Comparison of ENCODE assay signal across 12 mouse cellular contexts in genomic region chr12:79813566-79814305, GRCm38 (mm10).
DNase-seq lines count a peak whose midpoint lies in the region; ATAC-seq lines count a peak whose summit lies in the region.
"Had no signal": no experiment of that assay in that cellular context is flagged by ENCODE, and none has a peak within 500 bp of the region (broad histone marks: within the 10 kb centered on the region; RNA-seq: fewer than 3 reads in every experiment).

No protein-coding gene starts in this region.

- peak overlapping the region; percentile 73 for H3K27ac ChIP-seq in neural tube, embryonic 11.5 days (ENCODE audit: low read depth, low read length)
- peak overlapping the region; percentile 84 for H3K27ac ChIP-seq in forebrain, embryonic 10.5 days
- no peak overlapping the region for H3K27ac ChIP-seq in hindbrain, embryonic 14.5 days
- H3K27ac ChIP-seq: gastrocnemius, adult 2 months had no signal

- H3K9ac ChIP-seq in neural tube, embryonic 11.5 days (ENCODE audit: low read length): peak overlapping the region; percentile 32; the same call in 1 of the 2 replicates
- H3K9ac ChIP-seq in hindbrain, embryonic 14.5 days: peak overlapping the region; percentile 31; the same call in 1 of the 2 replicates

- DNase-seq in neural tube, embryonic 11.5 days (ENCODE audit: low spot score): peak; percentile 33
- DNase-seq in neural tube, embryonic 10.5 days (ENCODE audit: extremely low spot score, low spot score): no peak
- peak; percentile 40 for DNase-seq in forebrain, embryonic 10.5 days (ENCODE audit: extremely low spot score, low spot score)
- no peak for DNase-seq in hindbrain, embryonic 14.5 days (ENCODE audit: low spot score)
- DNase-seq in retina, postnatal 1 day: peak; percentile 49
- no peak for DNase-seq in ovary, postnatal 10 days (ENCODE audit: low spot score)
- DNase-seq: cerebellum, postnatal 14 days; gastrocnemius, adult 2 months; kidney, adult 11 months; lung, adult 2 months; thymus, adult 2 months had no signal

- WGBS in neural tube, embryonic 11.5 days: 49% methylated on average over 8 of the region's 8 CpGs
- 24% methylated on average over 8 of the region's 8 CpGs for WGBS in forebrain, embryonic 10.5 days
- 23% methylated on average over 8 of the region's 8 CpGs for WGBS in hindbrain, embryonic 14.5 days

- no peaks in the 10 kb centered on the region for H3K27me3 ChIP-seq in neural tube, embryonic 11.5 days (ENCODE audit: control insufficient read depth, insufficient read depth, low read length)
- H3K27me3 ChIP-seq in forebrain, embryonic 10.5 days (ENCODE audit: poor library complexity, severe bottlenecking): peaks cover 64% of the 10 kb centered on the region
- no peaks in the 10 kb centered on the region for H3K27me3 ChIP-seq in hindbrain, embryonic 14.5 days (ENCODE audit: control insufficient read depth, insufficient read depth, low read length)

- peaks cover 27% of the 10 kb centered on the region for H3K4me1 ChIP-seq in neural tube, embryonic 11.5 days (ENCODE audit: control insufficient read depth, insufficient read depth, low read length)
- H3K4me1 ChIP-seq in forebrain, embryonic 10.5 days: peaks cover 70% of the 10 kb centered on the region
- peaks cover 15% of the 10 kb centered on the region for H3K4me1 ChIP-seq in hindbrain, embryonic 14.5 days (replicated peaks; ENCODE audit: control insufficient read depth, insufficient read depth, low read length)

- H3K4me2 ChIP-seq in neural tube, embryonic 11.5 days (ENCODE audit: low read depth): no peak overlapping the region
- peak overlapping the region; percentile 25 for H3K4me2 ChIP-seq in hindbrain, embryonic 14.5 days (replicated peaks)

- no peaks in the 10 kb centered on the region for H3K36me3 ChIP-seq in neural tube, embryonic 11.5 days (ENCODE audit: control insufficient read depth, insufficient read depth, low read length)
- H3K36me3 ChIP-seq in forebrain, embryonic 10.5 days (replicated peaks): no peaks in the 10 kb centered on the region
- H3K36me3 ChIP-seq in hindbrain, embryonic 14.5 days (replicated peaks; ENCODE audit: control insufficient read depth, insufficient read depth): no peaks in the 10 kb centered on the region

- 0 out of 2 replicates have a peak, but pooled peaks have one; percentile 35 for ATAC-seq in neural tube, embryonic 11.5 days (ENCODE audit: insufficient read depth, low FRiP score, low TSS enrichment)
- no peak for ATAC-seq in hindbrain, embryonic 14.5 days (ENCODE audit: low FRiP score)
- no peak for ATAC-seq in CD4-positive, CD25-positive, alpha-beta regulatory T cell, adult 4 months

- no peak overlapping the region for H3K4me3 ChIP-seq in neural tube, embryonic 11.5 days (ENCODE audit: low read depth, low read length)
- peak overlapping the region; percentile 16; the same call in 1 of the 2 replicates for H3K4me3 ChIP-seq in forebrain, embryonic 10.5 days
- no peak overlapping the region for H3K4me3 ChIP-seq in hindbrain, embryonic 14.5 days (replicated peaks; ENCODE audit: low read length)
- H3K4me3 ChIP-seq: gastrocnemius, adult 2 months had no signal

- no peaks in the 10 kb centered on the region for H3K9me3 ChIP-seq in neural tube, embryonic 11.5 days (ENCODE audit: control insufficient read depth, low read length)
- no peaks in the 10 kb centered on the region for H3K9me3 ChIP-seq in forebrain, embryonic 10.5 days
- no peaks in the 10 kb centered on the region for H3K9me3 ChIP-seq in hindbrain, embryonic 14.5 days (ENCODE audit: control insufficient read depth, low read length)

Comparison
In these comparisons a context has a peak if more than half of its experiments do, and no peak if none do; other contexts are left out.
1. DNase-seq: peak in neural tube, embryonic 11.5 days (single experiment), forebrain, embryonic 10.5 days (single experiment) and retina, postnatal 1 day (single experiment); none in neural tube, embryonic 10.5 days (single experiment), hindbrain, embryonic 14.5 days (single experiment) and ovary, postnatal 10 days (single experiment).